Mouse (Mus musculus) spleen, postnatal 36 days (tissue): ENCODE data around the gene Gpr87.

Experiments
- DNase-seq, 2 experiments: peaks; one replicate each; pipeline ENCODE4 v3.0.0; 2022; ENCODE audit warnings: low spot score in 2 of 2, mixed read lengths in 1 of 2

Gpr87 gene

DNA sequence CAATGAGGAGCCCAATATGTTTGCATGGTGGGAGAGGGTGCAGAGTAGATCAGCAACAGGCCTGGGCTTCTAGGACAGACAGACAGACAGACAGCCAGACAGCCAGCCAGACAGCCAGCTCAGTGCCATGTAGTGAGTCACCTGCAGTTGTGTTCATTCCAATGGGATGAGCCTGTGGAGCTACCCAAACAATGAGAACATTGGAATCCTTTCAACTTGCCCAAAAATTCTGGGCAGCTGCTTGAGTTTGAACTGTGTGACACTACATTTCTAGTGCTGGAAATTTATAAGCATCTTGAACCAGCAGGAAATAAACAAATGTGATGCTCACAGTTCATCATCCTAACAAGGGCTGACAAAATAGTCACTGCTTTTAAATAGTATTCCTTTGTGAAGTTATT is 55.3 kb downstream of the Gpr87 start:
- DNase-seq, result no peak

DNA sequence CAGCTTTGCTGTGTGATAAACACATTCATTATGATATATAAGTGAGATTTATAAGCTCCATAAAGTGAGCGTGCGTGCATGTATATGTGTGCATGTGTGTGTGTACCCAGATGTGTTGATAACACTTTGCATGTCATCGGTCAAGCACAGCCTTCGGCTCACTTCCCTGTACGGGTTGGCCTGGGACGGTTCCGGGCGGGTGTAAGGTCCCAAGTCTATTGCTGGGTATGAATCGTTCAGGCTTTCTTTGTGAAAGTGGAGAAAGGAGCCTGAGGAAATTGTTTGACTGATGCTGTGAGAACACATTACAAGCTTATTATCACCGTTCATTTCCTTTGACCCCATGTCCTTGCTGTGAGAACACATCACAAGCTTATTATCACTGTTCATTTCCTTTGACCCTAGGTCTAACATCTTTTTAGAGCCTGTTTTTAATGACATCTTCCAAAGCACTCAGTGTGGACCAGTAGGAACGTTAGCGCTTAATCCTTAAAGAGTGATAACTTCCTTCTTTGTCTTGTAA is 55.9 kb downstream of the Gpr87 start:
- DNase-seq, result no peak

GRCm38 (mm10) chr3:59135911-59136653 is 58.8 kb downstream of the Gpr87 start:
- no peak for DNase-seq

DNA sequence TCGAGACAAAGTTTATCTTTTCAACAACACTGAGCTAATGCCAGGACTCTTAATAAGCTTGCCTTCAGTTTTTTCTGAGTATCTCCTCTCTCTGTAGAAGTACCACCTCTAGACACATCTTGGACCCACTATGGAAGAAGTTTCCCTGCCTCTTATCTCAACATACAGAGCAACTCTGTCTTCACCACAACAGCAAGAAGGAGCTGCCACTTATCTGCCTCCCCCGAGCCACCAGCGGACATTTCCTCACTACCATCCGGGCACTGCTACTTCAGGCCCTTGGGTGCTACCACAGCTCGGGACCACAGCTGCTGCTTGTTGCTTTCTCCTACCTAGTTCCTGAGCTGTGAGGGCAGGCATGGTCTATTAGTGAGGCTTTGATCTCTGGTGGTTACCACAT is 61.7 kb downstream of the Gpr87 start:
- DNase-seq, result no peak

DNA sequence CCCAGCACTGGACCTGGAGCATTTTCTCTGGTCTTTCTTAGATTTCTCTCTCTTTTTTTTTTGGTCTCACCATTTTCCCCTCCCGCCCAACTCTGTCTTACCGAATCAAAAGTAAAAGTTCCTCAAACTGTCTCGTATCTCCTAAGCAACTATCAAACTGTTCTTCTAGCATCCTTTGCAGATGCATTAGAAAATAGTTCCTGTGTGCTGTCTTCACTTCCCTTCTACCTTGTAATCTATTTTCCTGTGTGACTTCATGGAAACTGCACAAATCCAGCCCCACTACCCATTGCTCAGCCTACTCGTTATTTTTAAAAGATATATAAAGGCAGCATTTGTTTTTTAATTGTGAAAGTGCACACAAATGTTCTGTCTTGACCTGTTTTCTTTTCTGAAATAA is 62.9 kb downstream of the Gpr87 start:
- DNase-seq, result no peak

- no peak for DNase-seq
These were observed 63.8 kb downstream of the Gpr87 start for GRCm38 (mm10) chr3:59131081-59131480.

GRCm38 (mm10) chr3:59130431-59130830 is 64.5 kb downstream of the Gpr87 start:
- no peak for DNase-seq

- no peak for DNase-seq
These were observed 65.4 kb downstream of the Gpr87 start for GRCm38 (mm10) chr3:59129547-59129946.
